Mouse (Mus musculus) forebrain, postnatal 0 days (tissue): ENCODE results near the gene Atp1a2. TPM values are rescaled to one million over a fixed set of nuclear protein-coding genes. Genes with fewer than 3 reads are reported as not detected.
A peak's percentile ranks its signal among the peaks of the same experiment; 100 is the strongest.

ENCODE experiments used
- ATAC-seq: fragments of 200-750 bp; cut with Nextera tagmentation; 2 replicates; pipeline ENCODE4 v1.8.0; 2017; ENCODE audit warnings: mild to moderate bottlenecking, moderate library complexity
- DNase-seq: peaks from one replicate; pipeline ENCODE4 v3.0.0-alpha.2; 2015
- H3K27ac ChIP-seq: fragments of 300-500 bp; sonication (generic); 2 replicates; pipeline ENCODE4 v1.5.1; 2014; ENCODE audit warnings: low read depth, mild to moderate bottlenecking, antibody characterized with exemption, low read length, moderate library complexity, mixed read lengths
- H3K27me3 ChIP-seq: fragments of 300-500 bp; sonication (generic); 2 replicates; pipeline ENCODE4 v1.6.1; 2014; ENCODE audit warnings: mild to moderate bottlenecking, low read length, mixed read lengths; ENCODE audit not compliant: insufficient read depth
- H3K36me3 ChIP-seq: fragments of 300-500 bp; sonication (generic); 2 replicates; pipeline ENCODE4 v1.6.1; 2014; ENCODE audit warnings: mild to moderate bottlenecking, moderate library complexity; ENCODE audit not compliant: insufficient read depth
- H3K4me1 ChIP-seq: fragments of 300-500 bp; sonication (generic); 2 replicates; pipeline ENCODE4 v1.6.1; 2014; ENCODE audit warnings: antibody characterized with exemption; ENCODE audit not compliant: insufficient read depth
- H3K4me2 ChIP-seq: fragments of 300-500 bp; sonication (generic); 2 replicates; pipeline ENCODE4 v1.6.1; 2014; ENCODE audit warnings: low read depth, mild to moderate bottlenecking, moderate library complexity
- H3K4me3 ChIP-seq: fragments of 300-500 bp; sonication (generic); 2 replicates; pipeline ENCODE4 v1.5.1; 2014; ENCODE audit warnings: low read depth, low read length, mixed read lengths
- H3K9ac ChIP-seq: fragments of 300-500 bp; sonication (generic); 2 replicates; pipeline ENCODE4 v1.6.1; 2014; ENCODE audit warnings: mild to moderate bottlenecking
- H3K9me3 ChIP-seq: fragments of 300-500 bp; sonication (generic); 2 replicates; pipeline ENCODE4 v1.6.1; 2016; ENCODE audit warnings: low read length
- CTCF ChIP-seq: sonication (generic); IDR thresholded peaks from 2 replicates; pipeline ENCODE4 v1.5.1; 2016; ENCODE audit warnings: antibody characterized with exemption, control low read depth, low read depth
- WGBS: fragments of 180-500 bp; shearing (Covaris S2); extraction: QIAGEN DNeasy Blood & Tissue Kit; methylation state at CpG from one replicate; pipeline ENCODE4 v1.1.7; 2014; 5-methylcytosine and 5-hydroxymethylcytosine counted together
- polyA plus RNA-seq: library from polyadenylated mRNA; unstranded; fragments of >200 nt; fragmentation: Nextera tagmentation; extraction: Ambion mirVana; gene quantifications from 2 replicates; pipeline ENCODE4 v1.2.1, GENCODE M21; 2015
- total RNA-seq: library from RNA; depleted of rRNA; stranded (reverse); fragments of >200 nt; gene quantifications from 2 replicates; pipeline ENCODE4 v1.2.3, GENCODE M21; 2014

The Atp1a2 gene
- total and polyA plus RNA-seq, 2 experiments from 2014 or later: 75.2 to 294 TPM

GRCm38 (mm10) chr1:172305153-172305552 is 7.3 kb upstream of the Atp1a2 start:
- Histone ChIP-seq H3K4me1 (peaks cover 7% of the 10 kb centered on the region; the same call in 1 of the 2 replicates), H3K9me3 (no peaks in the 10 kb centered on the region), H3K4me3 (no peak overlapping the region), H3K27ac (no peak overlapping the region), H3K9ac (no peak overlapping the region), H3K36me3 (no peaks in the 10 kb centered on the region), H3K27me3 (no peaks in the 10 kb centered on the region), H3K4me2 (no peak overlapping the region)
- 92% methylated on average over 2 of the region's 2 CpGs for whole genome bisulfite sequencing
- no peak for TF ChIP-seq CTCF
- DNase-seq (no peak), ATAC-seq (no peak)

GRCm38 (mm10) chr1:172304443-172304842 is 6.6 kb upstream of the Atp1a2 start:
- DNase-seq (no peak), ATAC-seq (no peak)
- Histone ChIP-seq H3K27me3 (no peaks in the 10 kb centered on the region), H3K27ac (no peak overlapping the region), H3K36me3 (no peaks in the 10 kb centered on the region), H3K4me3 (no peak overlapping the region), H3K9me3 (no peaks in the 10 kb centered on the region), H3K4me2 (no peak overlapping the region), H3K4me1 (peaks cover 2% of the 10 kb centered on the region; the same call in 1 of the 2 replicates), H3K9ac (no peak overlapping the region)
- no peak for TF ChIP-seq CTCF
- whole genome bisulfite sequencing: 82% methylated on average over 6 of the region's 6 CpGs

- Histone ChIP-seq H3K4me2 (no peak overlapping the region), H3K27me3 (no peaks in the 10 kb centered on the region), H3K9ac (no peak overlapping the region), H3K4me3 (no peak overlapping the region), H3K27ac (no peak overlapping the region), H3K36me3 (no peaks in the 10 kb centered on the region), H3K9me3 (no peaks in the 10 kb centered on the region), H3K4me1 (peaks cover 6% of the 10 kb centered on the region; the same call in 1 of the 2 replicates)
- WGBS: 26% methylated on average over 6 of the region's 6 CpGs
- no peak for ATAC-seq
- no peak for TF ChIP-seq CTCF
- no peak for DNase-seq
Measured at GRCm38 (mm10) chr1:172302851-172303250, 5.0 kb upstream of the Atp1a2 start.

GRCm38 (mm10) chr1:172302311-172302710 is 4.4 kb upstream of the Atp1a2 start:
- 66% methylated on average over 3 of the region's 3 CpGs for WGBS

GRCm38 (mm10) chr1:172301180-172301579 is 3.3 kb upstream of the Atp1a2 start:
- ATAC-seq: peak; percentile 21; the same call in 1 of the 2 replicates
- H3K36me3 ChIP-seq: no peaks in the 10 kb centered on the region
- no peaks in the 10 kb centered on the region for H3K9me3 ChIP-seq
- no peak overlapping the region for H3K9ac ChIP-seq
- H3K4me3 ChIP-seq: no peak overlapping the region
- no peak for TF ChIP-seq CTCF
- H3K27me3 ChIP-seq: no peaks in the 10 kb centered on the region
- H3K4me1 ChIP-seq: peaks cover 6% of the 10 kb centered on the region; the same call in 1 of the 2 replicates
- H3K4me2 ChIP-seq: no peak overlapping the region
- 0 out of 2 replicates have a peak overlapping the region, but pooled peaks have one; percentile 57 for H3K27ac ChIP-seq
- DNase-seq: no peak
- WGBS: 47% methylated on average over 12 of the region's 12 CpGs

More at GRCm38 (mm10) chr1:172302311-172302710, 4.4 kb upstream of the Atp1a2 start:
- H3K4me3 ChIP-seq: no peak overlapping the region
- no peak overlapping the region for H3K9ac ChIP-seq
- no peak overlapping the region for H3K4me2 ChIP-seq
- no peak overlapping the region; the same call in 1 of the 2 replicates for H3K27ac ChIP-seq
- no peaks in the 10 kb centered on the region for H3K36me3 ChIP-seq
- H3K4me1 ChIP-seq: peaks cover 6% of the 10 kb centered on the region; the same call in 1 of the 2 replicates
- H3K27me3 ChIP-seq: no peaks in the 10 kb centered on the region
- H3K9me3 ChIP-seq: no peaks in the 10 kb centered on the region
- no peak for DNase-seq
- no peak for ATAC-seq
- TF ChIP-seq CTCF: no peak

GRCm38 (mm10) chr1:172300247-172300646 is 2.4 kb upstream of the Atp1a2 start:
- no peak for DNase-seq
- ATAC-seq: no peak
- Histone ChIP-seq H3K9me3 (no peaks in the 10 kb centered on the region), H3K27ac (0 out of 2 replicates have a peak overlapping the region, but pooled peaks have one; percentile 57), H3K4me1 (peaks cover 6% of the 10 kb centered on the region; the same call in 1 of the 2 replicates), H3K4me3 (no peak overlapping the region), H3K9ac (no peak overlapping the region), H3K27me3 (no peaks in the 10 kb centered on the region), H3K36me3 (no peaks in the 10 kb centered on the region), H3K4me2 (no peak overlapping the region)
- TF ChIP-seq CTCF: no peak
- WGBS: 63% methylated on average over 5 of the region's 5 CpGs

GRCm38 (mm10) chr1:172299528-172299927 is 1.7 kb upstream of the Atp1a2 start:
- no peak for TF ChIP-seq CTCF
- no peaks in the 10 kb centered on the region for H3K9me3 ChIP-seq
- H3K4me1 ChIP-seq: peaks cover 6% of the 10 kb centered on the region; the same call in 1 of the 2 replicates
- no peaks in the 10 kb centered on the region for H3K27me3 ChIP-seq
- no peaks in the 10 kb centered on the region for H3K36me3 ChIP-seq
- ATAC-seq (no peak), DNase-seq (no peak)
- no peak overlapping the region for H3K4me3 ChIP-seq
- H3K9ac ChIP-seq: no peak overlapping the region
- 55% methylated on average over 7 of the region's 7 CpGs for WGBS
- peak overlapping the region; percentile 57 for H3K27ac ChIP-seq
- no peak overlapping the region for H3K4me2 ChIP-seq
